Mouse (Mus musculus) stomach, embryonic 14.5 days (tissue): Measurements from ENCODE around the gene Myl7. TPM values are rescaled to one million over a fixed set of nuclear protein-coding genes. Genes with fewer than 3 reads are reported as not detected.
"Not testable (repeated sequence)": the region's sequence is repeated elsewhere in the genome, so short reads cannot be mapped to it uniquely, and the experiment has no call there.

Source experiments
- ATAC-seq: fragments of 200-750 bp; cut with Nextera tagmentation; 2 replicates; pipeline ENCODE4 v1.8.0; 2017; ENCODE audit warnings: low read depth, moderate TSS enrichment; ENCODE audit not compliant: insufficient number of reproducible peaks, insufficient read depth, low FRiP score
- H3K27ac ChIP-seq: fragments of 300-500 bp; sonication (generic); 2 replicates; pipeline ENCODE4 v1.5.1; 2014; ENCODE audit warnings: mild to moderate bottlenecking, low read length, moderate library complexity, mixed read lengths
- H3K27me3 ChIP-seq: fragments of 300-500 bp; sonication (generic); 2 replicates; pipeline ENCODE4 v1.6.1; 2014; ENCODE audit warnings: low read length, control low read depth, mixed read lengths; ENCODE audit not compliant: control insufficient read depth, insufficient read depth
- H3K36me3 ChIP-seq: fragments of 300-500 bp; sonication (generic); 2 replicates; pipeline ENCODE4 v1.6.1; 2014; ENCODE audit warnings: mild to moderate bottlenecking, control low read depth, low read length, moderate library complexity, mixed read lengths; ENCODE audit not compliant: control insufficient read depth, insufficient read depth
- H3K4me1 ChIP-seq: fragments of 300-500 bp; sonication (generic); 2 replicates; pipeline ENCODE4 v1.6.1; 2014; ENCODE audit warnings: low read length, control low read depth, mixed read lengths; ENCODE audit not compliant: control insufficient read depth, insufficient read depth
- H3K4me2 ChIP-seq: fragments of 300-500 bp; sonication (generic); replicated peaks from 2 replicates; pipeline ENCODE4 v1.6.1; 2014; ENCODE audit warnings: low read depth, low read length, control low read depth
- H3K4me3 ChIP-seq: fragments of 300-500 bp; sonication (generic); 2 replicates; pipeline ENCODE4 v1.5.1; 2014; ENCODE audit warnings: low read depth, low read length, control low read depth
- H3K9ac ChIP-seq: fragments of 300-500 bp; sonication (generic); replicated peaks from 2 replicates; pipeline ENCODE4 v1.6.1; 2014; ENCODE audit warnings: low read depth, mild to moderate bottlenecking, control low read depth, low read length, moderate library complexity, mixed read lengths
- H3K9me3 ChIP-seq: fragments of 300-500 bp; sonication (generic); 2 replicates; pipeline ENCODE4 v1.6.1; 2016; ENCODE audit warnings: low read depth, low read length, control low read depth; ENCODE audit not compliant: control insufficient read depth
- WGBS: fragments of 180-500 bp; shearing (Covaris S2); extraction: QIAGEN DNeasy Blood & Tissue Kit; methylation state at CpG from one replicate; pipeline ENCODE4 v1.1.7; 2014; 5-methylcytosine and 5-hydroxymethylcytosine counted together
- polyA plus RNA-seq: library from polyadenylated mRNA; unstranded; fragments of >200 nt; fragmentation: Nextera tagmentation; extraction: Ambion mirVana; gene quantifications from 2 replicates; pipeline ENCODE4 v1.2.1, GENCODE M21; 2014

The Myl7 gene
- polyA plus RNA-seq, 1 experiment from 2014 or later = 4.9 TPM

DNA sequence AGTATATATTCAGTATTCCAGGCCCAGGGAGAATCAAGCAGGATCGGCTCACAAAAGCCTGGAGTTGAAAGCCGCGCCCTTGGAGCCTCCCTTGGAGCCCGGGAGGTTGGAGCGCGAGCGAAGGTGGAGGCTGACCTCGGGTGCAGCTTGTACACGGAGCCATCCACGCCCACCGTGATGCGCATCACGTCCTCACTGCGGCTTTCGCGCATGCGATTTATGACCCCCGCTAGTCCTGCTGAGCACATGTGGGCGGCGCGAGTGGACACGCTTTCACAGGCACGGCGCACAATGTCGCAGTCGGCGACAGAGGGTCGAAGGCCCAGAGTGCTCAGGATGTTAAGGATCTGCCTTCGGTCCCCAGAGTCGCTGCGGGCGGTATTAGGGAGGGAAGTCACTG is 3.4 kb upstream of the Myl7 start:
- no peaks in the 10 kb centered on the region for H3K27me3 ChIP-seq
- H3K36me3 ChIP-seq = no peaks in the 10 kb centered on the region
- peak overlapping the region; percentile 33 for H3K4me3 ChIP-seq
- ATAC-seq = peak; percentile 74; the same call in 1 of the 2 replicates
- 1% methylated on average over 32 of the region's 32 CpGs for WGBS
- H3K27ac ChIP-seq = peak overlapping the region; percentile 10; the same call in 1 of the 2 replicates
- H3K9me3 ChIP-seq = no peaks in the 10 kb centered on the region
- peak overlapping the region; percentile 37 for H3K9ac ChIP-seq
- H3K4me1 ChIP-seq = peaks cover 17% of the 10 kb centered on the region
- peak overlapping the region; percentile 50 for H3K4me2 ChIP-seq

- Histone ChIP-seq H3K4me1 (peaks cover 17% of the 10 kb centered on the region), H3K9ac (peak overlapping the region; percentile 37; the same call in 1 of the 2 replicates), H3K4me3 (peak overlapping the region; percentile 33; the same call in 1 of the 2 replicates), H3K27ac (peak overlapping the region; percentile 10; the same call in 1 of the 2 replicates), H3K4me2 (peak overlapping the region; percentile 50), H3K9me3 (no peaks in the 10 kb centered on the region), H3K36me3 (no peaks in the 10 kb centered on the region), H3K27me3 (no peaks in the 10 kb centered on the region)
- WGBS = 16% methylated on average over 3 of the region's 3 CpGs
- ATAC-seq = no peak
Measured at GRCm38 (mm10) chr11:5901320-5901719, 2.7 kb upstream of the Myl7 start.

DNA sequence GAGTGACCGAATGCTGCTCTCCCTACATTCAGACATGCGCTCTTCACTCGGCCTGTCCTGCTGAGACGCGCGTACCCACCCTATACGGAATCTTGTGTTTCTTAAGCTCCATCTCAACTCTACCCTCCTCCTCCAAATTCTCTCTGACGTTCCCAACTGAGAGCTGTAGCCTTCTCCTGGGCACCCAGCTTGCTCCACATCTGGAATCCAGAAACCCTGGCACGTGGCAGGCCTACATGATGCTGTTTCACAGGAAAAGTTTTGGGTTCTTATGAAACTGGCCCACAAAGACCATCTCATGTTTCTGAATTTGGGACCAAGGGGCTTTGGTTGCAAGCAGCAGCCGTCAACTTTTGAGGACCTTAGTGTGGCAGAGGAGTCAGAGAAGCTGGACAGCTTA is 704 bp upstream of the Myl7 start:
- H3K4me2 ChIP-seq = no peak overlapping the region
- H3K36me3 ChIP-seq = no peaks in the 10 kb centered on the region
- no peak for ATAC-seq
- WGBS = 95% methylated on average over 10 of the region's 10 CpGs
- H3K9me3 ChIP-seq = no peaks in the 10 kb centered on the region
- H3K4me1 ChIP-seq = peaks cover 17% of the 10 kb centered on the region
- no peak overlapping the region for H3K9ac ChIP-seq
- H3K27me3 ChIP-seq = no peaks in the 10 kb centered on the region
- no peak overlapping the region for H3K27ac ChIP-seq
- H3K4me3 ChIP-seq = no peak overlapping the region

DNA sequence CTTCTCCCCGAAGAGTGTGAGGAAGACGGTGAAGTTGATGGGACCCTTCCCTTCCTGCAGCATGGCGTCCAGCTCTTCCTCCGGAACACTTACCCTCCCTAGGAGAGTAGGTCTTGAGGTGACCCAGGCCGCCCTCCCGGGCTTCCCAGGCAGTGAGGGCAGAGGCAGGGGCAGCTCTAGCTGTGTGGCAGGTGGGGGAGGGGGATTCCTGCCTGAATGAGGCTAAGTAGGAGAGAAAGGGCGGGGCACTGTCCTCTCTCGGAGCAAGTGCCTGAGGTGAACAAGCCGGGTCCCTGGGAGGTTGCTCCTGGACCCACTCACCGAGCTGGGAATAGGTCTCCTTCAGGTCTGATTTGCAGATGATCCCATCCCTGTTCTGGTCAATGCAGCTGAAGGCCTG is 743 bp downstream of the Myl7 start:
- no peaks in the 10 kb centered on the region for H3K36me3 ChIP-seq
- H3K9ac ChIP-seq = no peak overlapping the region
- no peaks in the 10 kb centered on the region for H3K27me3 ChIP-seq
- peaks cover 19% of the 10 kb centered on the region for H3K4me1 ChIP-seq
- no peaks in the 10 kb centered on the region for H3K9me3 ChIP-seq
- H3K4me2 ChIP-seq = no peak overlapping the region; the same call in 1 of the 2 replicates
- 23% methylated on average over 10 of the region's 10 CpGs for WGBS
- H3K4me3 ChIP-seq = no peak overlapping the region
- ATAC-seq = no peak; the same call in 1 of the 2 replicates
- no peak overlapping the region for H3K27ac ChIP-seq

DNA sequence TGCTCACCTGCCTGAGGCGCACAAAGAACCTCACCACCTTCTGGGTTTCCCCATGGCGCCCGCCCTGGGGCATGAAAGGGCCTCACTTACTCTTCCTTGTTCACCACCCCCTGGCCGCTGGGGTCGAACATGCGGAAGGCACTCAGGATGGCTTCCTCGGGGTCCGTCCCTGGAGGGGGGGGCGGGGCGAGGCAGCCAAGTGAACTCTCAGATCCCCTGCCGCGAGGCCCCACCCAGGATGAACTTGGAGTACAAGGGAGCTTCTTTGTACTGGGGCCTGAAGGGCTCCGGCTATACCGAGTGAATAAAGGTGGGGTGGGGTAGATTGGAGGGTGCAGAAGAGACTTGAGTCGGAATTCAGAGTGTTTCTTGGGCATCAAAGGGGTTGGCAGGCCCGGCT is 1.4 kb downstream of the Myl7 start:
- no peaks in the 10 kb centered on the region for H3K27me3 ChIP-seq
- H3K9me3 ChIP-seq = no peaks in the 10 kb centered on the region
- ATAC-seq = no peak
- no peak overlapping the region for H3K9ac ChIP-seq
- no peak overlapping the region for H3K27ac ChIP-seq
- H3K4me3 ChIP-seq = no peak overlapping the region
- WGBS = 18% methylated on average over 16 of the region's 16 CpGs
- H3K4me2 ChIP-seq = no peak overlapping the region; the same call in 1 of the 2 replicates
- no peaks in the 10 kb centered on the region for H3K36me3 ChIP-seq
- H3K4me1 ChIP-seq = peaks cover 21% of the 10 kb centered on the region

DNA sequence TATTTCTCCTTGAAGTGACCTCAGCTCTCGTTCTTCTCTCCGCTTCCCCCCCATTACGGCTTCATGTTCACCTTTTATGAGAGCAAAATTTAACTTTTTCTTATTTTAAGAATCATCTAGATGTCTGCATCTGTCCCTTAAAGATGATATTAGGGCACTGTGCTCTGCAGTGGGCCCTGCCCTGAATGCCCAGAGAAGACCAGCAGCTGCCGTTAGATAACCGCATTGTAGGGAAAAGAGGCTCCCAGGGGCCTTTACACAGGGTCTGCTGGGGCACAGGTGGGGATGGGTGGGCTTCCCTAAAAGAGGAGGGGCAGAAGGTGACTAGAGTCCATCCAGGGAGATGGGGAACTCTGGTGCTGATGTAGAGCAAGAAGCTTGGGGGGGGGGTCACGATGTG is 4.8 kb downstream of the Myl7 start:
- no peak overlapping the region for H3K4me3 ChIP-seq
- no peak for ATAC-seq
- no peak overlapping the region for H3K4me2 ChIP-seq
- H3K9ac ChIP-seq = no peak overlapping the region
- no peaks in the 10 kb centered on the region for H3K36me3 ChIP-seq
- no peaks in the 10 kb centered on the region for H3K9me3 ChIP-seq
- no peak overlapping the region for H3K27ac ChIP-seq
- no peaks in the 10 kb centered on the region for H3K27me3 ChIP-seq
- 70% methylated on average over 6 of the region's 6 CpGs for WGBS
- H3K4me1 ChIP-seq = peaks cover 15% of the 10 kb centered on the region

- WGBS = 32% methylated on average over 4 of the region's 4 CpGs
- H3K4me3 ChIP-seq = no peak overlapping the region
- no peaks in the 10 kb centered on the region for H3K36me3 ChIP-seq
- H3K9me3 ChIP-seq = no peaks in the 10 kb centered on the region
- H3K9ac ChIP-seq = no peak overlapping the region
- H3K27ac ChIP-seq = peak overlapping the region; percentile 3; the same call in 1 of the 2 replicates
- ATAC-seq = no peak
- peaks cover 16% of the 10 kb centered on the region for H3K4me1 ChIP-seq
- no peaks in the 10 kb centered on the region for H3K27me3 ChIP-seq
- H3K4me2 ChIP-seq = no peak overlapping the region
Measured at GRCm38 (mm10) chr11:5892810-5893368, 5.7 kb downstream of the Myl7 start.

DNA sequence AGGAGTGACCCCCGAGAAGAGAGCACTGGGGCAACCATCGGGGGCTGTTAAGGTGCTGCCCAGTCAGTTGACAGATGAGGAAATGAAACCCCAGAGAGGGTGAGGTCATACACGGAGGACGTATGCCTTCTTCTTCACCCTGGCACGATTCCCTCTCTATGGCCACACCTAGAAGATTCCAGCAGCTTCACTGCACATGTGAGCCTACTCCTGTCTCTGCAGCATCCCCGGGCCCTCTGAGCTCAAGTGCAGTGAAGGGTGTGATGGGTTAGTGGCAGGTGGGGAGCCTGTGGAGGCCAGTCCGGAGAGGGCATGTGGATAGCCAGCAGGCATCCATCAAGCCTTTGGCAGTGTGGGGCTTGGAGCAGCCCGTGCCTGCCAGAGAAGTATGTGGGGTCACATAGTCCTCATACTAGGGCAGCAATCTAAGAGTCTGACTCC is 6.4 kb downstream of the Myl7 start:
- ATAC-seq = no peak; the same call in 1 of the 2 replicates
- no peak overlapping the region for H3K9ac ChIP-seq

DNA sequence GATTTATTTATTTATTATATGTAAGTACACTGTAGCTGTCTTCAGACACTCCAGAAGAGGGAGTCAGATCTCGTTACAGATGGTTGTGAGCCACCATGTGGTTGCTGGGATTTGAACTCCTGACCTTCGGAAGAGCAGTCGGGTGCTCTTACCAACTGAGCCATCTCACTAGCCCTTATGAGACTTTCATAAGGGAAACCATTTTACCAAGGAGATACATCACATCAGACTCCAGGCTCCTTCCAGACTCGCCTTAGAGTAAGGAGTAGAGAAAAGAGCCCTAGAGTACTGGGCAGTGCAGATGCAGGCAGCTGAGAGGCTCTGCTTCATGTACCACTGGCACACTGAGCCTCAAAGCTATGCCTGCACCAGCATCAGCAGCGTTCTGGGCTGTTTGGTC is 10.0 kb downstream of the Myl7 start:
- H3K27me3 ChIP-seq, H3K36me3 ChIP-seq, H3K9ac ChIP-seq, H3K9me3 ChIP-seq, H3K4me2 ChIP-seq, H3K27ac ChIP-seq, H3K4me3 ChIP-seq, ATAC-seq: not testable (repeated sequence)
- H3K4me1 ChIP-seq = peaks cover 18% of the 10 kb centered on the region
- 56% methylated on average over 5 of the region's 5 CpGs for WGBS

More for the DNA sequence above, 6.4 kb downstream of the Myl7 start:
- WGBS = 18% methylated on average over 8 of the region's 8 CpGs
- peaks cover 18% of the 10 kb centered on the region for H3K4me1 ChIP-seq
- no peaks in the 10 kb centered on the region for H3K36me3 ChIP-seq
- H3K4me3 ChIP-seq = no peak overlapping the region
- H3K27ac ChIP-seq = no peak overlapping the region; the same call in 1 of the 2 replicates
- H3K4me2 ChIP-seq = no peak overlapping the region
- no peaks in the 10 kb centered on the region for H3K27me3 ChIP-seq
- no peaks in the 10 kb centered on the region for H3K9me3 ChIP-seq
